16 mouse cellular contexts compared by ENCODE assay signal in genomic region chr16:91192672-91193354, GRCm38 (mm10). TPM values are rescaled to one million over a fixed set of nuclear protein-coding genes. Genes with fewer than 3 reads are reported as not detected.
DNase-seq lines count a peak whose midpoint lies in the region; ATAC-seq lines count a peak whose summit lies in the region.
"Had no signal": no experiment of that assay in that cellular context is flagged by ENCODE, and none has a peak within 500 bp of the region (broad histone marks: within the 10 kb centered on the region; RNA-seq: fewer than 3 reads in every experiment).

No protein-coding gene starts in this region.

- H3K27ac ChIP-seq in embryonic facial prominence, embryonic 11.5 days (replicated peaks; ENCODE audit: low read depth, low read length) = no peak overlapping the region
- H3K27ac ChIP-seq in hindbrain, embryonic 14.5 days = no peak overlapping the region
- no peak overlapping the region for H3K27ac ChIP-seq in neural tube, embryonic 11.5 days (ENCODE audit: low read depth, low read length)
- H3K27ac ChIP-seq: embryonic facial prominence, embryonic 15.5 days; limb, embryonic 13.5 days had no signal

- H3K4me3 ChIP-seq in embryonic facial prominence, embryonic 11.5 days (ENCODE audit: low read depth, low read length) = no peak overlapping the region
- H3K4me3 ChIP-seq in hindbrain, embryonic 14.5 days (replicated peaks; ENCODE audit: low read length) = no peak overlapping the region
- H3K4me3 ChIP-seq in neural tube, embryonic 11.5 days (ENCODE audit: low read depth, low read length) = no peak overlapping the region
- H3K4me3 ChIP-seq: embryonic facial prominence, embryonic 15.5 days; limb, embryonic 13.5 days had no signal

- WGBS in embryonic facial prominence, embryonic 11.5 days = 22% methylated on average over 15 of the region's 15 CpGs
- 11% methylated on average over 15 of the region's 15 CpGs for WGBS in hindbrain, embryonic 14.5 days
- 7% methylated on average over 15 of the region's 15 CpGs for WGBS in neural tube, embryonic 11.5 days

- no peaks in the 10 kb centered on the region for H3K36me3 ChIP-seq in embryonic facial prominence, embryonic 11.5 days (replicated peaks; ENCODE audit: control insufficient read depth, insufficient read depth, low read depth, low read length)
- H3K36me3 ChIP-seq in hindbrain, embryonic 14.5 days (replicated peaks; ENCODE audit: control insufficient read depth, insufficient read depth) = no peaks in the 10 kb centered on the region
- no peaks in the 10 kb centered on the region for H3K36me3 ChIP-seq in neural tube, embryonic 11.5 days (ENCODE audit: control insufficient read depth, insufficient read depth, low read length)
- H3K36me3 ChIP-seq: embryonic facial prominence, embryonic 15.5 days; limb, embryonic 13.5 days had no signal

- ATAC-seq in embryonic facial prominence, embryonic 11.5 days (replicated peaks; ENCODE audit: insufficient number of reproducible peaks, low FRiP score, low TSS enrichment, low read depth) = peak; percentile 68; the same call in 1 of the 2 replicates
- peak; percentile 53; the same call in 1 of the 2 replicates for ATAC-seq in hindbrain, embryonic 14.5 days (ENCODE audit: low FRiP score)
- ATAC-seq in neural tube, embryonic 11.5 days (ENCODE audit: insufficient read depth, low FRiP score, low TSS enrichment) = peak; percentile 76
- ATAC-seq: intestine, embryonic 16.5 days had no signal

- peak; percentile 33 for DNase-seq in layer of hippocampus, adult 11-12 months (ENCODE audit: low spot score)
- no peak for DNase-seq in layer of hippocampus, postnatal 25 days (ENCODE audit: extremely low spot score in 1 of 2, low spot score in 1 of 2)
- DNase-seq in embryonic facial prominence, embryonic 11.5 days (ENCODE audit: low spot score) = peak; percentile 36
- DNase-seq in hindbrain, embryonic 14.5 days (ENCODE audit: low spot score) = no peak
- DNase-seq in neural tube, embryonic 11.5 days (ENCODE audit: low spot score) = peak; percentile 76
- no peak for DNase-seq in ovary, adult 18-20 months (ENCODE audit: low spot score)
- DNase-seq in adrenal gland, postnatal 14 days = no peak
- DNase-seq in kidney, postnatal 4 days = no peak
- DNase-seq: adrenal gland, postnatal 25 days; cerebellum, adult 8-10 months; lung, adult 2 months had no signal

- H3K9me3 ChIP-seq in embryonic facial prominence, embryonic 11.5 days (replicated peaks; ENCODE audit: control insufficient read depth, low read length) = no peaks in the 10 kb centered on the region
- H3K9me3 ChIP-seq in hindbrain, embryonic 14.5 days (ENCODE audit: control insufficient read depth, low read length) = peaks cover 8% of the 10 kb centered on the region; the same call in 1 of the 2 replicates
- 0 out of 2 replicates have a peak, but pooled peaks cover 5% of the 10 kb centered on the region for H3K9me3 ChIP-seq in neural tube, embryonic 11.5 days (ENCODE audit: control insufficient read depth, low read length)
- H3K9me3 ChIP-seq: embryonic facial prominence, embryonic 15.5 days had no signal

- no peaks in the 10 kb centered on the region for H3K4me1 ChIP-seq in embryonic facial prominence, embryonic 11.5 days (ENCODE audit: control insufficient read depth, insufficient read depth, low read length)
- H3K4me1 ChIP-seq in hindbrain, embryonic 14.5 days (replicated peaks; ENCODE audit: control insufficient read depth, insufficient read depth, low read length) = peaks cover 9% of the 10 kb centered on the region; the same call in 1 of the 2 replicates
- peaks cover 10% of the 10 kb centered on the region for H3K4me1 ChIP-seq in neural tube, embryonic 11.5 days (ENCODE audit: control insufficient read depth, insufficient read depth, low read length)
- H3K4me1 ChIP-seq: embryonic facial prominence, embryonic 15.5 days; limb, embryonic 13.5 days had no signal

- no peak overlapping the region for H3K9ac ChIP-seq in embryonic facial prominence, embryonic 11.5 days (replicated peaks; ENCODE audit: low read length)
- H3K9ac ChIP-seq in hindbrain, embryonic 14.5 days = no peak overlapping the region
- no peak overlapping the region for H3K9ac ChIP-seq in neural tube, embryonic 11.5 days (ENCODE audit: low read length)
- H3K9ac ChIP-seq: embryonic facial prominence, embryonic 15.5 days; limb, embryonic 13.5 days had no signal

- H3K4me2 ChIP-seq in embryonic facial prominence, embryonic 11.5 days (ENCODE audit: low read depth, low read length) = no peak overlapping the region
- 0 out of 2 replicates have a peak overlapping the region, but pooled peaks have one; percentile 4 for H3K4me2 ChIP-seq in hindbrain, embryonic 14.5 days (replicated peaks)
- no peak overlapping the region; the same call in 1 of the 2 replicates for H3K4me2 ChIP-seq in neural tube, embryonic 11.5 days (ENCODE audit: low read depth)
- H3K4me2 ChIP-seq: embryonic facial prominence, embryonic 15.5 days; limb, embryonic 13.5 days had no signal

- no peaks in the 10 kb centered on the region for H3K27me3 ChIP-seq in embryonic facial prominence, embryonic 11.5 days (ENCODE audit: control insufficient read depth, insufficient read depth, low read length)
- peaks cover 83% of the 10 kb centered on the region for H3K27me3 ChIP-seq in hindbrain, embryonic 14.5 days (ENCODE audit: control insufficient read depth, insufficient read depth, low read length)
- peaks cover 55% of the 10 kb centered on the region for H3K27me3 ChIP-seq in neural tube, embryonic 11.5 days (ENCODE audit: control insufficient read depth, insufficient read depth, low read length)

RNA-seq across cellular contexts. Expression of gene Olig2, which starts 32.4 kb away (rescaled TPM):
- total RNA-seq in layer of hippocampus, postnatal 25 days (2021) = 10 to 100 TPM; 37.2 to 38.6 TPM
- polyA plus RNA-seq in embryonic facial prominence, embryonic 11.5 days (2014; fragmentation: Nextera tagmentation; extraction: Ambion mirVana) = 2.3 and 2.7 TPM in 2 replicates
- polyA plus RNA-seq in hindbrain, embryonic 14.5 days (2014; fragmentation: Nextera tagmentation; extraction: Ambion mirVana) = 10.9 and 14.1 TPM in 2 replicates
- 1.2 and 2.0 TPM in 2 replicates for polyA plus RNA-seq in neural tube, embryonic 11.5 days (2014; fragmentation: Nextera tagmentation; extraction: Ambion mirVana)
- 0.15 TPM in 1 of 2 replicates, not detected in the other for total RNA-seq in adrenal gland, postnatal 14 days (2021)
- total RNA-seq: adrenal gland, postnatal 25 days; gastrocnemius, adult 18-20 months; megakaryocyte-erythroid progenitor cell, adult 5-6 weeks had no signal
- polyA plus RNA-seq: intestine, embryonic 16.5 days; limb, embryonic 13.5 days; lung, adult 2 months had no signal

Comparison
In these comparisons a context has a peak if more than half of its experiments do, and no peak if none do; other contexts are left out.
1. DNase-seq: peak in layer of hippocampus, adult 11-12 months (single experiment), embryonic facial prominence, embryonic 11.5 days (single experiment) and neural tube, embryonic 11.5 days (single experiment); none in layer of hippocampus, postnatal 25 days (0 of 2), hindbrain, embryonic 14.5 days (single experiment), ovary, adult 18-20 months (single experiment), adrenal gland, postnatal 14 days (single experiment) and kidney, postnatal 4 days (0 of 2).
2. Peak in every context shown above with its lines, with median percentiles within 50 percentile points of each other: ATAC-seq.